Mouse (Mus musculus): Measurements from ENCODE around the gene Large1. TPM values are rescaled to one million over a fixed set of nuclear protein-coding genes. Genes with fewer than 3 reads are reported as not detected.

Large1 gene
- total and polyA plus RNA-seq, 3 experiments = not detected

GRCm38 (mm10) chr8:73147236-73147635 lies 206.1 kb downstream of the Large1 start:
- Histone ChIP-seq H3K36me3 (ENCODE audit: control insufficient read depth in 1 of 2, insufficient read depth in 2 of 2, low read length in 2 of 2) (no peaks in the 10 kb centered on the region), H3K9ac (ENCODE audit: control insufficient read depth, low read depth, low read length, poor library complexity, severe bottlenecking) (no peak overlapping the region), H3K27me3 (ENCODE audit: control insufficient read depth in 1 of 2, insufficient read depth in 2 of 2, low read length in 2 of 2) (no peaks in the 10 kb centered on the region), H3K4me3 (ENCODE audit: control insufficient read depth in 1 of 2, insufficient read depth in 1 of 2, low read depth in 2 of 2, low read length in 2 of 2) (no peak overlapping the region), H3K9me3 (replicated peaks; ENCODE audit: insufficient read depth, low read length) (no peaks in the 10 kb centered on the region), H3K4me1 (ENCODE audit: control insufficient read depth in 1 of 2, insufficient read depth in 2 of 2, low read length in 2 of 2) (no peaks in the 10 kb centered on the region), H3K79me2 (ENCODE audit: control insufficient read depth, insufficient read depth, low read length, poor library complexity) (no peaks in the 10 kb centered on the region), H3K27ac (ENCODE audit: control insufficient read depth, low read depth, low read length) (no peak overlapping the region)
- DNase-seq (ENCODE audit: low read depth, low spot score) = no peak
- TF ChIP-seq KAT2A (conservative IDR thresholded peaks at IDR 0.05; ENCODE audit: low read depth, low read length) (no peak), CHD2 (IDR thresholded peaks at IDR 0.05; ENCODE audit: low read length) (no peak), USF1 (IDR thresholded peaks at IDR 0.05; ENCODE audit: low read depth, low read length) (no peak)

DNA sequence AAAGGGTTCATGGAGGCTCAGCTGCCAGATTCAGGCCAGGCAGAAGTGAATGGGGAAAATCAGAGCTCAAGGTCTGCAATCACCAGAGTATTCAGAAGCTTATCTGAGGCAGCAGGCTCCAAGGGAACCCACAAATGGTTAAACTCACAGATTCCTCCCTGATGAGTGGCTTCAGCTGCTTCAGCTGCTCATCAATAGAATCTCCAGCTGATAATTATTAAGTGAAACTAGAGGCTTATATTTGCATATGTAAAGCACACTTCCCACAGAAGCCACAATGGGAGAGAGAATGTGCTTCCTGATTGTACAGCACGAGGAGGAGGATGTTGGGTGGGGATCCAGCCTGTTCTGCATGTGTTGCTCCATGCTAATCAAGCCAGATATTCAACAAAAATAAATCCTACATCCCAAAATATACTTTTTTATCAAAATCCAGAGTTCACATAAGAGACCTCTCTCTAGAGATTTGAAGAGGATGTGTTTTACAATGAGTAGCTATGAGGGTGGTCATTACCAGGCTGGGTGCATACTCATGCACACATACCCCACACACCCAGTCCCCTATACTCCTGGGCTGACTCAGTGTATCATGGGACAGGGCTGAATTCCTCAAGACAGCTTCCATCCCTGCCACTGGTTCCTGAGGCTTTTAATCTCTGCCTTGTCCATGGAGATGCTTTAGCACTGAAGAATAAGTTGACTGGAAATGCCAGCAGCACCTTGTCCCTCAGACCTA lies 210.5 kb downstream of the Large1 start:
- Histone ChIP-seq H3K36me3 (ENCODE audit: control insufficient read depth in 1 of 2, insufficient read depth in 2 of 2, low read length in 2 of 2) (no peaks in the 10 kb centered on the region), H3K27me3 (ENCODE audit: control insufficient read depth in 1 of 2, insufficient read depth in 2 of 2, low read length in 2 of 2) (no peaks in the 10 kb centered on the region), H3K27ac (ENCODE audit: control insufficient read depth, low read depth, low read length) (no peak overlapping the region), H3K4me1 (ENCODE audit: control insufficient read depth in 1 of 2, insufficient read depth in 2 of 2, low read length in 2 of 2) (no peaks in the 10 kb centered on the region), H3K4me3 (ENCODE audit: control insufficient read depth in 1 of 2, insufficient read depth in 1 of 2, low read depth in 2 of 2, low read length in 2 of 2) (no peak overlapping the region), H3K79me2 (ENCODE audit: control insufficient read depth, insufficient read depth, low read length, poor library complexity) (no peaks in the 10 kb centered on the region), H3K9ac (ENCODE audit: control insufficient read depth, low read depth, low read length, poor library complexity, severe bottlenecking) (no peak overlapping the region), H3K9me3 (replicated peaks; ENCODE audit: insufficient read depth, low read length) (no peaks in the 10 kb centered on the region)
- no peak for DNase-seq (ENCODE audit: low read depth, low spot score)
- no peak for TF ChIP-seq ZKSCAN1 (IDR thresholded peaks at IDR 0.05; ENCODE audit: low read depth, low read length)
- no peak for TF ChIP-seq TBP (IDR thresholded peaks at IDR 0.05; ENCODE audit: low read depth, low read length)
- no peak for TF ChIP-seq JUND (IDR thresholded peaks at IDR 0.05; ENCODE audit: low read depth, low read length)
- TF ChIP-seq POLR2AphosphoS5 (IDR thresholded peaks at IDR 0.05; ENCODE audit: borderline replicate concordance, low read depth, low read length) = no peak
- TF ChIP-seq TCF12 (IDR thresholded peaks at IDR 0.05; ENCODE audit: low read depth, low read length) = no peak
- TF ChIP-seq GATA1 (IDR thresholded peaks at IDR 0.05; ENCODE audit: low read depth, low read length) = no peak
- TF ChIP-seq UBTF (IDR thresholded peaks at IDR 0.05; ENCODE audit: borderline replicate concordance, insufficient read depth, low read depth, low read length) = no peak
- TF ChIP-seq MAFK (IDR thresholded peaks at IDR 0.05; ENCODE audit: borderline replicate concordance, low read depth, low read length) = no peak
- TF ChIP-seq ZC3H11A (IDR thresholded peaks at IDR 0.05; ENCODE audit: low read depth, low read length) = no peak
- no peak for TF ChIP-seq CHD2 (IDR thresholded peaks at IDR 0.05; ENCODE audit: low read length)
- TF ChIP-seq MAZ (IDR thresholded peaks at IDR 0.05; ENCODE audit: low read depth, low read length) = no peak
- TF ChIP-seq NRF1 (IDR thresholded peaks at IDR 0.05; ENCODE audit: insufficient read depth, low read depth, low read length, poor library complexity, severe bottlenecking) = no peak
- TF ChIP-seq TAL1 (IDR thresholded peaks at IDR 0.05; ENCODE audit: low read length) = no peak
- TF ChIP-seq E2F4 (IDR thresholded peaks at IDR 0.05; ENCODE audit: borderline replicate concordance, low read depth, low read length) = no peak
- TF ChIP-seq GABPA (IDR thresholded peaks at IDR 0.05; ENCODE audit: low read depth, low read length) = no peak
- no peak for TF ChIP-seq MAX (IDR thresholded peaks at IDR 0.05; ENCODE audit: low read length)
- no peak for TF ChIP-seq KAT2A (conservative IDR thresholded peaks at IDR 0.05; ENCODE audit: low read depth, low read length)

Measured in MEL (cell line).